Mouse (Mus musculus): ENCODE results near the gene Ncapg. TPM values are rescaled to one million over a fixed set of nuclear protein-coding genes. Genes with fewer than 3 reads are reported as not detected.

Ncapg gene
- polyA plus RNA-seq, 1 experiment from 2014 or later: 55.5 TPM

DNA sequence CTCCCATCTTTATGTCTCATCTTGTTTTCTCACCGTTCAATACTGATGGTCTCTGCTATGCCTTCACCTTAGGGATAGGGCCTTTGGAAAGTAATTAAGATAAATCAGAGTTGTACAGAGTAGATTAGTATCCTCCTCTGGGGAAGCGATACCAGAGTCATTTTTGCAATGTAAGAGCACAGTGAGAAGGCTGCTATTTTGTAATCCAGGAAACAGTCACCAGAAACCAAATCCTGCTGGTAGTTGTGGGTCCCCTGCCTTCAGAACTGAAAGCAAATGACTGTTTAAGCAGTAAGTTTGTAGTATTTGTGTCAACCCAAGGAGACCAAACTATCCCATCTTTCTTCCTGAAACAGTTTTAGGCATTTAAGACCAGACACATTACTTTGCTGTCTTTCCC is 39.9 kb downstream of the Ncapg start:
- no peaks in the 10 kb centered on the region for H3K4me1 ChIP-seq
- H3K4me2 ChIP-seq: no peak overlapping the region
- H3K9me3 ChIP-seq (replicated peaks): no peaks in the 10 kb centered on the region
- no peak overlapping the region for H3K27ac ChIP-seq
- H3K4me3 ChIP-seq (replicated peaks): no peak overlapping the region
- H3K9ac ChIP-seq: no peak overlapping the region
- WGBS: 86% methylated on average over 2 of the region's 2 CpGs
- H3K36me3 ChIP-seq: peaks cover 32% of the 10 kb centered on the region
- H3K27me3 ChIP-seq: no peaks in the 10 kb centered on the region
- no peak for ATAC-seq (replicated peaks; ENCODE audit: low FRiP score)

GRCm38 (mm10) chr5:45718848-45719488 is 49.2 kb downstream of the Ncapg start:
- ATAC-seq (replicated peaks; ENCODE audit: low FRiP score): no peak

DNA sequence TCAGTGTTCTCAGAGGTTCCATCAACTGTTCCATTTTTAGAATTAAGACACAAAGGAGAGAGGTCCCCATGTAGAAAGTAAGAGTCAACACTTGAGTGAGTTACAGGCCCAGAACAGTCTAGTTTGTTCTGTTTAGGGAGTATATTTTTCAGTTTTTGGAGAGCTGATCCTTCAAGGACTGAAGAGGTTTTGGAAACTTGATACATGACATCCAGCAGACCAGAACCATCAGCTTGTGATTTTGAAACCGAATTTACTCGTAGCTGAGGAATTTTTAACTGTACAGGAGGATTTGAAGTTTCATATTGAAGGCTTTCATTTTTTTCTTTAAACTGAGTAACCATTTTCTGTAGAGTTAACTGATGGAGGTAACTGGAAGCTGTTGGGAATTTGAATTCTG is 64.0 kb downstream of the Ncapg start:
- H3K9ac ChIP-seq: no peak overlapping the region
- no peaks in the 10 kb centered on the region for H3K27me3 ChIP-seq
- H3K9me3 ChIP-seq (replicated peaks): no peaks in the 10 kb centered on the region
- H3K4me2 ChIP-seq: no peak overlapping the region
- H3K36me3 ChIP-seq: peaks cover 23% of the 10 kb centered on the region
- H3K4me3 ChIP-seq (replicated peaks): no peak overlapping the region
- H3K27ac ChIP-seq: no peak overlapping the region
- WGBS: 60% methylated on average over 2 of the region's 2 CpGs
- no peaks in the 10 kb centered on the region for H3K4me1 ChIP-seq
- no peak for ATAC-seq (replicated peaks; ENCODE audit: low FRiP score)

More at GRCm38 (mm10) chr5:45718848-45719488, 49.2 kb downstream of the Ncapg start:
- 91% methylated on average over 6 of the region's 6 CpGs for WGBS
- Histone ChIP-seq H3K36me3 (no peaks in the 10 kb centered on the region), H3K9me3 (replicated peaks) (no peaks in the 10 kb centered on the region), H3K27ac (no peak overlapping the region), H3K4me1 (no peaks in the 10 kb centered on the region), H3K9ac (no peak overlapping the region), H3K27me3 (no peaks in the 10 kb centered on the region), H3K4me3 (replicated peaks) (no peak overlapping the region), H3K4me2 (no peak overlapping the region)

DNA sequence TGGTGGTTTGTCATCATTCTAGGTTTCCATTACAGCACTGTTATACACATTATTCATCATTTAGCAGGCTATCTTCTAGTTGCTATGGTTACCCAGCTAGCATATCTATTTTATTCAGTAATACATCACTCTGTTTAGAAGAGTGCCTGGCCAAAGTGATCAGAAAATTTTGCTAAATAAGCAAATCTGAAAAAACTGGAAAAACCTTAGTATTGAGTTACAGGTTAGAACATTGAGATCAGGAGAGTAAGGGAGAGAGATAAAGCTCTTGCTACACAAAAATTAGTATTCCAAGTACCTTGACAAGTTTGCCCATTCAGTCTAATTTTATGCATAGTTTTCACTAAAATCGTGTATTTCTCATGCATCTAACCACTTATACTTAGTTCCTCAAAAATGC is 68.2 kb downstream of the Ncapg start:
- H3K9ac ChIP-seq: no peak overlapping the region
- H3K36me3 ChIP-seq: peaks cover 27% of the 10 kb centered on the region
- no peaks in the 10 kb centered on the region for H3K27me3 ChIP-seq
- no peak overlapping the region for H3K27ac ChIP-seq
- 82% methylated on average over 1 of the region's 1 CpGs for WGBS
- ATAC-seq (replicated peaks; ENCODE audit: low FRiP score): no peak
- no peak overlapping the region for H3K4me3 ChIP-seq (replicated peaks)
- H3K4me1 ChIP-seq: no peaks in the 10 kb centered on the region
- no peaks in the 10 kb centered on the region for H3K9me3 ChIP-seq (replicated peaks)
- no peak overlapping the region for H3K4me2 ChIP-seq

Other genes with a start within 250 kb of the Ncapg start
- gene Qdpr, start 219.7 kb upstream of the Ncapg start, polyA plus RNA-seq (2015; fragmentation: Nextera tagmentation; extraction: Ambion mirVana): 173 and 175 TPM in 2 replicates
- gene Clrn2, start 216.2 kb upstream of the Ncapg start, polyA plus RNA-seq (2015; fragmentation: Nextera tagmentation; extraction: Ambion mirVana): not detected in 2 replicates
- gene Lap3, start 176.5 kb upstream of the Ncapg start, polyA plus RNA-seq (2015; fragmentation: Nextera tagmentation; extraction: Ambion mirVana): 102 and 105 TPM in 2 replicates
- gene Med28, start 149.7 kb upstream of the Ncapg start, polyA plus RNA-seq (2015; fragmentation: Nextera tagmentation; extraction: Ambion mirVana): 274 and 287 TPM in 2 replicates
- 1.6 TPM in 2 replicates for gene Fam184b, start 30.3 kb upstream of the Ncapg start, polyA plus RNA-seq (2015; fragmentation: Nextera tagmentation; extraction: Ambion mirVana)
- gene Lcorl, start 187.7 kb downstream of the Ncapg start, polyA plus RNA-seq (2015; fragmentation: Nextera tagmentation; extraction: Ambion mirVana): 26.5 and 33.3 TPM in 2 replicates

Data from kidney, embryonic 15.5 days (tissue).